Mouse (Mus musculus) embryo, embryonic 10.5 days (tissue): ENCODE measurements around the gene Gdpd2.

Experiments
- DNase-seq: peaks from one replicate; pipeline ENCODE4 v3.0.0-alpha.2; 2015; ENCODE audit warnings: low spot score

Gene Gdpd2

DNA sequence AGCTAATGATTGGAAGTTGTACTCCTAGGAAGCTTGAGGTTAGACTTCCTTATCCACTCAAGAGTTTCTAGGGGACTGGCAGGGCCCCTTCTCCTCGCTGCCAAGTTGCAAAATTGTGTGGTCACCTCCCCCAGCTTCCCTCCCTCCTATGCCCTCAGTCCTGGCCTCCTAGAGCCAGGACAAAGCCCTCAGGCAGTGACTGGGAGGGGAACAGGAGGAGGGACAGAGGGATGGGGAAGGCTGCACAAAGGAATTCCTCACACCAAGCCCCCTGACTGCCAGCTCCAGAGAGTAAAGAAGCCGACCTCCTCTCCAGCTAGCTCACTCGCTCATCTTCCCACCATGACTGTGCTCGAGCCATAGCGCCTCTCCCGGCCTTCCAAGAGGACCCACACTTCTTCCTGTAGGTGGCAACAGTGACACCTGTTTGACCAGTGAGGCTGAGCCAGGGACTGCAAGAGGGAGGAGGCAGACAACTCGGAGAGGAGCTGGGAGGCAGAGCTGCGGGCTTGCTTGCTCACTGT is at the start of gene Gdpd2:
TSS of gene Gdpd2 (plus strand) at position 209 of the 524 bp plus-strand sequence.
- peak; percentile 72 for DNase-seq

DNA sequence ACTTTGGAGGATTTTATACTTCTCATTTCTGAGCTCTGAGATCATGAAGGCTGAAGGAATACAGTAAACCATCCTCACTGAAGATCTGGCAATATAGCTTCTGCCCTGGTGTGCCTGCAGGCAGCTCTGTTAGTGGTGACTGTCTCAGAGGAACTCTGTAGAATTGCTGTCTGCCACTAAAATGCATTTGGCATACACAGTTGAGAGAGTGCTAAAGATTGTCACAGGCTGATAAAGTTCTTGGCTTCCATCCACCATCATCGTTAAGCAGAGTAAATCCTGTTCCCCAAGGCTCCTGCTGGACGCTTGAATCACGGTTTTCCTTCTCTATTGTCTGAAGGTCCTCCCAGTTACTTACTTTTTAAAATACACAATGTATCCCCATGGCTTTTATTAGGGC is 43.1 kb upstream of the Gdpd2 start:
- no peak for DNase-seq

DNA sequence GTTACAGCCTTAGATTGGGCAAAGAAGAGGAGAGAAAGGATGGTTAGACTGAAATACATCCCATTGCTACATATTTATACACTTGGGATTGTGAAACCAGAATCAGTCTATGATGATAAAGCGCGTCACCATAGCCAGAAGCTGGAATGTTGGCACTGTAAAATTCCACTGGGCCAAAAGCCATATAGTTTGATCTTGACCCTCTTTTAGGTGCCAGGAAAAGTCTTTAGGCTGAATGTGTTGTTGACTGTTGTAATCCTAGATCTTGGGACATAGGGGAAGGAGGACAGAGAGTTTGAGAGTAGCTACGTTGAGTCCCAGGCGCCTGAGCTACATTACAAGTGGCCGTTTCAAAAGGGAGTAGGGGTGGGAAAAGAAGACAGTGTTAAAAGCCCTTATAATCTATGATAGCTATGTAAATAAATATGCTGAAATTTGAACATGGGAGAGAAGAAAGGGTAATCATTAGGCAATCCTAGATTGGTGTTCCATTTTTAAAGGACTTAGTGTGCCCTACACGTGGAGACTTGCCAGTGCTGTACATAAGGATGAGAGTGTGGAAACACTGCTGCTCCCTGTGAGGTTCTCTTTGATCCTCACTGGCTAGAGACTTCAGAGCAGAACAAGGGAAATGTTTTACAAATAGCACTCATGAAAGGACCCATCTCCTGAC is 42.2 kb upstream of the Gdpd2 start:
- no peak for DNase-seq

DNA sequence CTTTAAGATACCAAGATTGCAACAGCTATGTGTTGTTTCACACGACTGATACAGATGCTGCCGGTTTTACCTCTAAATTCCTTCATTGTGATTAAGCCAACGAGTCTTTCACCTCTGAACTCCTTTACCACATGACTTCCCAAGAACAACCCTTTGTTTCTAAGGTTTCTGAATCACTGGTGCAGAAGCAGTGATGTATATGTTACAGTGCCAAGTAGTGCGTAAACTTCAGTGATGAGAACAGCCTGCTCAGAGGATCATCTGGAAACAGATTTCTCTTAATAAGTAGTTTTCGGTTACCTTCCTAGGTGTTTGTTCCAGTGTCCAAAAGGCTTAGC is 41.7 kb upstream of the Gdpd2 start:
- DNase-seq, result no peak

DNA sequence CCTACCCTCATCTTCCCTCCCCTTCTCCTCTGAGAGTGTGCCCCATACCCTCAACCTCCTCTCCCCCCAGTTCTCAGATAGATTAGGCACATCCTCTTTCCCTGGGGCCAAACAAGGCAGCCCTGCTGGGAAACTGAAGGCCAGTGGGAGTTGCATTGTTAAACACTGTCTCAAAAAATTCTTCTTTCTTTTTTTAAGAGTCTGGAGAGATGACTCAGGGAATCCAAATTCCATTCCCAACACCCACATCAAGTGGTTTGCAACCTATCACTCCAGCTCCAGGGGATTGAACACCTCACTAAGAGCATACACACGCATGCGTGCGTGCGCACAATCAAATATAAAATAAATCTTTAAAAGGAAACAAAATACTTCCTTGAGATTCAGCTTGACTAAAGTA is 32.9 kb upstream of the Gdpd2 start:
- DNase-seq, result no peak

DNA sequence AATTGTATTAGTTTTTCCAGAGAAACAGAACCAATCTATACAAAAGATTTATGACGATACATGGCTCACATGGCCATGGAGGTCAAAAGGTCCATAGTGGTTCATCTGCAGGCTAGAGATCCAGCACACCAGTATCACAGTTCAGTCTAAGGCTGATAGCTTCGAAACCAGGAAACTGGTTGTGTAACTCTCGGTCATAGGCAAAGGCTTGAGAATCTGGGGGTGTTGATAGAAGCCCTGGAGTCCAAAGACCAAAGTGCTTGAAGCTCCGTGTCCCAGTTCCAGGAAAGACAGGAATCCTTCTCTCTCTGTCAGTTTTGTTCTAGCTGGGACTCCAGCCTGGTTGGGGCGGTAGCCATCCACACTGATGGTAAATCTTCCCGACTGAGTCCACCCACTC is 21.6 kb upstream of the Gdpd2 start:
- DNase-seq, result no peak

DNA sequence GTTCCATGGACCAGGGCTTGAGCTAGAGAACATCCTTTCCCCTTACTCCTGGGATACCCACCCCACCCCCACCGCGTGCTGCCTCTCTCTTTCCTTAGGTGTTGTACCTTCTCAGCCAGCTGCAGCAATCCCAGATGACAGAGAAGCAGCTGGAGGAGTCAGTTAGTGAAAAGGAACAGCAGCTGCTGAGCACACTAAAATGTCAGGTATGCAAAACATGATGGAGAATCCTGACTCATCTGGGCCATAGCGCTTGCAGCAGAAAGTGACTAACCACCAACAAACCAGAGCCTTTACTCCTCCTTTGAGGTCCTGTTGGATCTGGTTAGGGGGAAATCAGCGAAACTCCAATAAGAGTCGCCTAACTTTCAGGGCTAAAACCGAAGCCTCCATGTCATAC is 13.5 kb upstream of the Gdpd2 start:
- DNase-seq, result no peak

DNA sequence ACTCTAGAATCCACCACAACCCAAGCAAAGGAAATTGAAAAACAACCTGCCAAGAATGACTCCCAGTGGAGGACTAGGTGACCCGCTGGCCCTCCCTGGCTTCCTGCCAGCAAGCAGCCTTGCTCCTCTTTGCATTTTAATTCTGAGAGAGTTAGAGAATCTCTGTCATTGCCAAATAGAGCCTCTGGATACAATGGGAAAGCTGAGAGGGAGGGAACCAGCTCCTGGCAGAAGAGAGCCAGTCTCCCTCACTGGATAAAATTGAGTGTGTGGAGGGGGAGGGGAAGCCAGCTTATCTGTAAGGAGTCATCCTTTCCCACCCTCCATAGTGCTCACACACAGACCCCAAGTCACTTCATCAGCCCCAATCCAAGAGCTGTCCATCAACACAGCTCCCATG is 726 bp upstream of the Gdpd2 start:
- DNase-seq, result peak; percentile 13

DNA sequence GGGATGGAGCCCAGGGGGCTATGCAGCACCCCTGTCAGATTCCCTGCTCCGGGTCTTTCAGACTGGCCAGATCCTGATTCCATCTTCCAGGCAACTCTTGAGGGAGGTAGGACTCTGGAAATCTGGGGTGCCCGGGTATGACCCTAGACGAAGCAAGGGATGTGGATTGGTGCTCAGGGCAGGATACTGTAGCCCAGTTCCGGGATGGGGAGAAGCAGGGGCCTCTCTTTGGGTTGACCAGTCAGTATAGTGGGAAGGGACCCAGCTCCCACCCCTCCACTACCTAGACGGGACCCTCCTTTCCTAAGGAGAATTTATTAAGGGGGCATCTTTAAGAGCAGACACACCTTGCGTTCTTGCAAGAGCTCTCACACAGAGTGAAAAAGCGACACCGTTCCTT is 593 bp downstream of the Gdpd2 start:
- DNase-seq, result peak; percentile 0

DNA sequence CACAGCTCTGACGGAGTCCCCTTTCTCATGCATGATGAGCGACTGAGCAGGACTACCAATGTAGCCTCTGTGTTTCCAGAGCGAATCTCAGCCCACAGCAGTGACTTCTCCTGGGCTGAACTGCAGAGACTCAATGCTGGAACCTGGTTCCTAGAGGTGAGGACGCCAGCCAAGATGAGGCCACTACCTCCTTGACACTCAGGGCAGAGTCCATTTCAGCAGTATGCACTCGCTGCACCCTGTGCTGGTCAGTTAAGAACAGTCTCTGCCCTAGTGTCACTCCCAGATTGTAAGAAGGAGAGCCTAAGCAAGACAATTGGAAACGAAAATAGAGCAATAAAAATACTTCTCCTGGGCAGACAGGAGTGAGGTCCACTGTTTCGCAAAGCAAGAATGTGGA is 4.7 kb downstream of the Gdpd2 start:
- DNase-seq, result no peak

DNA sequence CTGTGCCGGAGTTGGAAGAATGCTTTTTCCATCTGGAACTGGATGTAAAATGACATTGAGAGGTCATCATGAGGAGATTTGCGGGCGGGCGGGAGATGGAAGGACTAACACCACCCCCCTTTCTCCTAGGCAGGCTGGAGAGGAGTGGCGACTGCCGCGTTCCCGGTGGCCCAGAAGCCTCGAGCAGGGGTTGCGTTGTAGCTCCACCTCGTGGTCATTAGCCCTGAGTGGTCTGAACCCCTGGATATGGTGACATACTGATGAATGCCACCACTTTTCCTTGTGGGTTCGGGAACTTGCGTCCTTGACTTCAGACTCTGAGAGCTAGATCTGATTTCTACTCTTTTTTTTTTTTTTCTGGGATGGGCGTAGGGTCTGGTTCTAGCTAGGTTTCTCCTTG is 9.2 kb downstream of the Gdpd2 start:
- peak; percentile 75 for DNase-seq

DNA sequence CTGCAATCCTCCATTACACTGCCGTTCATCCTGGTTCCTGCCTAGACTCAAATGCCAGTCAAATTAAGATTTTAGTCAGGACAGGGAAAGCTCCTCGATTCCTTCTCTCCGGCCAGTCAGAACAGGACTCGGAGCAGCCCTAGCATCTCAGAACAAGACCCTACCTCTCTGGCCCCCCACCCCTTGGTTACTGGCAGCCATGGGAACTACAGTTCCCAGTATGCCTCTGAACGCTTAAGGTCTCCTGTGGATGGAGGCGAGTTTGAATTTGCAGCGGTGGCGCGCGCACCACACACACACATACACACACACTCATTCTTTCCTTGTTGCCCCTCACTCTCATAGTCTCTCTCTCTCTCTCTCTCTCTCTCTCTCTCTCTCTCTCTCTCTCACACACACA is 9.8 kb downstream of the Gdpd2 start:
- DNase-seq, result peak; percentile 25

DNA sequence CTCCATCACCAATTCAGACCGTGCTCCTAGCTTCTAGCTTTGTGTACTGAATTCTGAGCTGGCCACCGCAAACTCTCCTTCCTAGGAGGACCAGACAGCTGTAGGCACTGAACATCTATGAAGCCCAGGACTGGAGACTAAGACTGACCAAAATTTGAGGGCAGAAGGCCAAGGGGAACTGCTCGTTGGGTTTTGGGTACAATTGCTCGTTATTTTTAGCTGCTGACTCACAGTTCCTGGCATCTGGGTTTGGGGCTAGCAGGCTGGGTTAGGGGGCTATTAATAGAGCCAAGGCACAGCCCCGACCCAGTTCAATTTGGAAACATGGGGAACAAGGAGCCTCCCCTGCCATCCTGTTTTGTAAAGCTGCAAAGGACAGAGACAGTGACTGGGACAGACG is 11.1 kb downstream of the Gdpd2 start:
- no peak for DNase-seq

DNA sequence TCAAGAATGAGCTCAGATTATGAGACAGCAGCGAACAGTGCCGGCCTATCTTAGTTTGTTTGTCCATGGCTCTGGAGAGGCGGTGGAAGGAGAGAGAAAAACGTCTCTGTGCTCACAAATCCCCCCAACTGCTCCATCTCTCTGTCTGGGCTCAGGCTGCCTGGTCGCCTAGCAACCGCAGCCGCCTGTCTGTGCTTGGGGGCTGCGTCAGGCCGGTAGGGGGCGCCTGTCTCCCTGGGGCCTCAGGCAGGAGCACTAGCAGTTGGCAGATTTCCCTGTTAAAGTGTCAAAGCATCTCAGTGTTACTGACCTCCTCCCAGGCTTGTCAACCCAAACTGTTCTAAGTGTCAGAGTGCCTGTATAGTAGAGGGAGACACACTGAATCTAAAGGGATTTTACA is 12.3 kb downstream of the Gdpd2 start:
- peak; percentile 65 for DNase-seq

DNA sequence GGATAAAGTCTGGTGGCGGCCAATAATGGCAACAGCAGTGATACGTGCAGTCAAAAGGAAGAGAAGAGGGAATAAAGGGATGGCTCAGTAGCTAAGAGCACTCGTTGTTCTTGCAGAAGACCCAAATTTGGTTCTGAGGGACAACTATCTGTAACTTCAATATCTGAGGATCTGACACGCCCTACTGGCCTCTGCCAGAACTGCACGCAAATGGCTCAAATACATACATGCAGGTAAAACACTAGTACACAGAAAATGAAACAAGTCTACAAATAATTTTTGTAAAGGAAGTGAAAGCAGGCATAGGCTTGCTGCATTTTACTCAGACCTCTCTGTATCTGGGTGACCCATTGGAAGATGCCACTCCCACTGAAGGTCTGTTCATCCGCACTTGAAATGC is 36.2 kb downstream of the Gdpd2 start:
- DNase-seq, result no peak

DNA sequence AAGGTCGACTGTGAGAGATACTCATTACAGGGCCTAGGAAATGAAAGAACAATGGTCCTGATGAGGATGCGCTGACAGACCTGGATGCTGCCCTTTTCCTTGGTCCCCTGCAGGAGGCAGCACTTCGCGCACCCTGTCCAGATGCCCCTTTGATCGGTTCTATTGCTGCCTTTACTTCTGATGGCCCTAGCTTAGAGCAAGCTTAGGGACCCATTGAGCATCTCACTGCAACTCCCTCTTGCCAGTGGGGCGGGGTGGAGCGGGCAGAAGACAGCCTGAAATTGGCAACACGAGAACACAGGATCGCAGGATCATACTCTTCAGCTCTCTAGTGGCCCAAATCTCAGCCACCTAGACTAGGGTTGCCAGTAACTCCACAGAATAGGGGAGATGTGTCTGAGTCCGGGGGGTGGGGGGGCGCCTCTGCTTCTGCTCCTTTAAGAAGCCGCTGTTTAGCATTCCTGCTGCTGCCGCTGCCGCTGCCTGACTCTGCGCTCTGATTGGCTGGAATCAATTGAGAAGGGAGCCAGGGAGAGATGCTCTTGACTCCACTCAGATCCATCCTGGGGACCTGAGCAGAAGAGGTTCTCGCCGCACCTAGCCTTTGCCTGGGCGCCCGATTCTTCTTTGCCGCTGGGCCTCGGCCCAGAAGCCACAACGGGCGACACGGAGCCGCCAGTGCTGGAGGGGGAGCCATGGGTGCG is 37.7 kb downstream of the Gdpd2 start, which contains the start of gene Dlg3:
TSS of gene Dlg3 (plus strand) at position 542 of the 704 bp plus-strand sequence.
- DNase-seq, result peak; percentile 73

DNA sequence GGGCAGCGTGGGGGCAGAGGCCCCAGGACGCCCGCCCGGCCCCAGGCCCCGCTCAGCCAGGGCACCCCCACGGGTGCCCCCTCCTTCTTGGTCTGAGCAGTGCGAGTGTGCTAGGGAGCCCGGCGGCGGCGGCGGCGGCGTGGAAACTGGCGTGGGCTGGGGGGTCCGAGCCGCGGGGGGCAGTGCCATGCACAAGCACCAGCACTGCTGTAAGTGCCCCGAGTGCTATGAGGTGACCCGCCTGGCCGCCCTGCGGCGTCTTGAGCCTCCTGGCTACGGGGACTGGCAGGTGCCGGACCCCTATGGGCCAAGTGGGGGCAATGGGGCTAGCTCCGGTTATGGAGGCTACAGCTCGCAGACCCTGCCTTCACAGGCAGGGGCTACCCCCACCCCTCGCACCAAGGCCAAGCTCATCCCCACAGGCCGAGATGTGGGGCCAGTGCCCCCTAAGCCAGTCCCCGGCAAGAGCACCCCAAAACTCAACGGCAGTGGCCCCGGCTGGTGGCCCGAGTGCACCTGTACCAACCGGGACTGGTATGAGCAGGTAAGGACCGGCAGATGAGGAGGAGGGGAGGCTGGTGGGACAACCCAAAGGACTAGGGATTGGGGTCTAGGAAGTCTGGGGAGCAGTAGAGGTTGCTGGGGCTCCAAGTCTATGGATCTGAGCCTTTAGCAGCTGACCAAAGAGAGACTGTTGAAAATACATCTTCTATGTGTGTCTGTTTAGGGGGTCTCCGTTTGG is 38.4 kb downstream of the Gdpd2 start:
- no peak for DNase-seq

DNA sequence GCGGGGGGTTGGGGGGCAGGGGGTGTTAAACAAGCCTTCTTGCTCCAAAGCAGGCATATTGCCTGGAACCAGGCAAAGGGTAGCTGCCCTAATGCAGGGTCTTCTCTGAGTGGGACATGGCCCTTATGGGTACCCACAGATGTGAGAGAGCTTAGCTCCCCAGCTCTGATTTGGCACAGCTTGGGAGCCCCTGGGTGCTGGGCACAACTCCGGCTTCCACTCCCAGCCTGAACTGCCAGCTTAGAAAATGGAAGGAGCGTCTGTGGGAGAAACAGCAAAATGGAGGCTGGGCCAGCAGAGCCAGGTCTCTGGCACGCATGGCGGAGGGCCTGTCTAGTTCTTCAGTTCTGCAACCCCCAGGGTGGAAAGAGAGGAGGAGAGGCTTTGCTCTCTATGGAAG is 39.6 kb downstream of the Gdpd2 start:
- no peak for DNase-seq

DNA sequence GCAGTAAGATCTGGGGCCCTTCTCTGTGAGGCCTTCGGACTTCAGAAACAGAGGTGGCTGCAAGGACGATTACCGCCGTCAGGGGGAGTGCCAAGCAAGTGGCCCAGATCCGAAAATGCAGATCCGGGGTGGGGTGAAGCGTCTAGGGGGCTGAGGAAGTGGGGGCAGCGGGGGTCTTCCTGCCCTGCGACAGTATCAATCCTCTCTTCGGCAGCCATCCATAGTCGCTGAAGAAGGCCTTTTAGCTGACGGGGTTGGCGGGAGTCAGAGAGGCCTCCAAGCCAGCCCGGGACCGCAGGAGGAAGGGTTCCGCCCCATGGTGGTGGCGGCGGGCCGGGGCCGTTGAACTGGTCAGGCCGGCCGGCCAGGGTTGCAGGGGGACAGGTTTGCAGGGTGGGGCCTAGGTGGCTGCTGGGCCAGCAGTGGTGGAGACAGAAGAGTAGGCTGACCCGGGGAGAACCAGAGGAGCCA is 44.7 kb downstream of the Gdpd2 start:
- DNase-seq, result peak; percentile 75

DNA sequence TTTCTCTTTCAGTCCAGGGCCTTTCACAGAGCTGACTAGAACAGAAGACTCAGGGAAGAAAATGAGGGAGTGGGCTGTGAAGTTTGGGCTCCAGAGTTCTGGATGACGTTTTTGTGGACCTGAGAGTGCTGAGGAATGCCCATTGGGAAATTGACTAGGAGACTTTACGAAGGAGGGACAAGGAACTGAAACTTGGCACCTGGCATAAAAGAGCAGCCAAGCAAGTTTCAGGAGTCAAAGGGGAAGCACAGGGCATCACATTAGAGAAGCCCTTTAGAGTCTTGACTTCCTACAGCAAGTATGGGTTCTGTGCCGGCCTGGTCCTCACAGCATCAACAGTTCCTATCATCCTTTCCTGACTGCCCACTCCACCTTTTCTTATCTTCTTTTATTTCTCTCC is 45.7 kb downstream of the Gdpd2 start:
- no peak for DNase-seq

DNA sequence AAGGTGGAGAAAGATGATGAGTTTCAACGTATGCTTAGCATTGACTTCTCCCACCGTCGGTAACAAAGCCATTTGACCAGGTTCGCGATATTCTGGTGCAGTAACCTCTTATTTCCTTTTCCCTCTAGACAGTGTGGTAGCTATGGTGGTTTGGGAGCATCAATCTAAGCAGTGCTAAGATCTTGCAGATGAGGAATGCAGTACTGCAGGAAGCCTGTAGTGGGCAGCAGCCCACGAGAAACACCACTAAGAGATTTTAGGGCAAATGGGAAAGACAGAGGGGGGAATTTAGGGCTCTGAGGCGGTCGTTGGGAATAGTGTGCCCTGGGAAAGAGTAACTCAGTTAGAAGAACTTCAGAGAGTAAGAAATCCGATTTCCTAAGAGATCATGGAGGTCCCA is 46.8 kb downstream of the Gdpd2 start:
- DNase-seq, result peak; percentile 80

DNA sequence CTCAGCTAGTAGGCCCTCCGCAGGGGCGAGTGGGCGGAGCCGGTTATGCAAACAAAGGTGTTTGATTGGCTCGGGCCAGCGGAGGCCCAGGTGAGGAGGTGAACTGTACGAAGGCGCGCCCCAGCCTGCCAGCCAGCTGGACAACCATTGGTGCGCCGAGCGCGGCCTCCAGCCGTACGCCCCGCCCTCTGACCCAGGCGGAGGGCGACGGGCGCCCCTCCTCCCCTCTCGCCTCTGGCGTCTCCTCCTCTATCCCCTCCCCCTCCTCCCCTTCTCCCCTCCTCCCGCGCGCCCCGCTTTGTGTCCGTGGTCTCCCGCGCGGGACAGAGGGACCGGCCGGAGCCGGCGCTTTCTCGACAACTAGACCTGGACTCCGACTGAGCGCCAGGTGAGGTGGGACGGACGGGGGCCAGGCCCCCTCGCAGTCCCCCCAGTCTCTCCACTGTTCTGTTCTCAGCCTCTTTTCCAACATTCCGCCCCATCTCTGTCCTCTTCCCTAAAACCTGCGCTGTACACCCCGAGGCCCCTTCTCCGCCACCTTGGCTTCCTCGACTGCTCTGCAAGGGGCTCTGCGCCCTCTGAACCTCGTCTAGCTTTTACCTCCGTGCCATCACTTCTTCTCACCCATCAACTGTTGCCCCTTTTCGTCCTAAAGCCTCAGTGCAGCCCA is 47.4 kb downstream of the Gdpd2 start:
- peak; percentile 87 for DNase-seq
